Mouse (Mus musculus) CH12.LX (cell line): ENCODE results near the gene Cfap97d2. TPM values are rescaled to one million over a fixed set of nuclear protein-coding genes. Genes with fewer than 3 reads are reported as not detected.

Experiments used
- DNase-seq: peaks from one replicate; pipeline ENCODE4 v3.0.0-alpha.2; 2013; ENCODE audit errors: extremely low read depth
- H3K27ac ChIP-seq: 2 replicates; pipeline ENCODE4 v1.5.1; 2012; ENCODE audit warnings: low read depth, mild to moderate bottlenecking, control low read depth, moderate library complexity; ENCODE audit not compliant: insufficient read depth
- H3K27me3 ChIP-seq: replicated peaks from 2 replicates; pipeline ENCODE3; 2012; ENCODE audit warnings: inconsistent platforms
- H3K36me3 ChIP-seq, 2 experiments: replicated peaks in 1 of 2; 2 replicates each; pipeline versions ENCODE3 to v1.6.1; 2012; ENCODE audit warnings: inconsistent platforms in 1 of 2, low read length in 1 of 2, mild to moderate bottlenecking in 1 of 2, mixed read lengths in 1 of 2, moderate library complexity in 1 of 2; ENCODE audit not compliant: control insufficient read depth in 1 of 2, insufficient read depth in 1 of 2
- H3K4me1 ChIP-seq, 2 experiments: 2 replicates each; pipeline ENCODE4 v1.6.1; 2012; ENCODE audit warnings: inconsistent platforms in 1 of 2, moderate library complexity in 1 of 2; ENCODE audit not compliant: insufficient read depth in 2 of 2, control insufficient read depth in 1 of 2
- H3K4me2 ChIP-seq: 2 replicates; pipeline ENCODE4 v1.6.1; 2012; ENCODE audit warnings: low read depth, mild to moderate bottlenecking, control low read depth; ENCODE audit not compliant: poor library complexity, insufficient read depth, severe bottlenecking
- H3K4me3 ChIP-seq, 3 experiments: fragments of 150-350 bp in 1 of 3; sonication (generic) in 1 of 3; replicated peaks in 1 of 3; 2 replicates each; pipeline versions ENCODE3 to v1.5.1; 2011 to 2012; ENCODE audit warnings: low read depth in 2 of 3, low read length in 2 of 3, mild to moderate bottlenecking in 2 of 3, moderate library complexity in 2 of 3, control low read depth in 1 of 3, improper control_type of control experiment in 1 of 3, inconsistent platforms in 1 of 3, mixed read lengths in 1 of 3; ENCODE audit not compliant: poor library complexity in 1 of 3
- H3K79me2 ChIP-seq: replicated peaks from 2 replicates; pipeline ENCODE4 v1.6.1; 2012; ENCODE audit warnings: mild to moderate bottlenecking, moderate library complexity; ENCODE audit not compliant: control insufficient read depth, poor library complexity, insufficient read depth, severe bottlenecking; ENCODE audit errors: extremely low read depth
- H3K9ac ChIP-seq: 2 replicates; pipeline ENCODE4 v1.6.1; 2012; ENCODE audit warnings: low read depth, mild to moderate bottlenecking, control low read depth, moderate library complexity; ENCODE audit not compliant: insufficient read depth
- H3K9me3 ChIP-seq: replicated peaks from 2 replicates; pipeline ENCODE3; 2012; ENCODE audit warnings: low read length, inconsistent platforms, mixed read lengths
- BHLHE40 ChIP-seq: IDR thresholded peaks from 2 replicates; pipeline ENCODE4 v1.6.1; 2011; ENCODE audit warnings: mild to moderate bottlenecking, low read depth, low read length, improper control_type of control experiment
- CHD1 ChIP-seq: IDR thresholded peaks from 2 replicates; pipeline ENCODE4 v1.6.1; 2012; ENCODE audit warnings: low read depth, low read length, improper control_type of control experiment, inconsistent platforms
- CHD2 ChIP-seq: IDR thresholded peaks from 2 replicates; pipeline ENCODE4 v1.6.1; 2011; ENCODE audit warnings: low read length, improper control_type of control experiment
- CTCF ChIP-seq, 2 experiments: IDR thresholded peaks in 1 of 2; conservative IDR thresholded peaks in 1 of 2; 2 replicates each; pipeline ENCODE4 v1.5.1; 2011 to 2012; ENCODE audit warnings: low read depth in 2 of 2, low read length in 2 of 2, improper control_type of control experiment in 1 of 2, inconsistent platforms in 1 of 2, mild to moderate bottlenecking in 1 of 2, moderate library complexity in 1 of 2
- E2F4 ChIP-seq: IDR thresholded peaks from 2 replicates; pipeline ENCODE4 v1.6.1; 2011; ENCODE audit warnings: low read depth, low read length, improper control_type of control experiment; ENCODE audit not compliant: insufficient replicate concordance
- ELF1 ChIP-seq: IDR thresholded peaks from 2 replicates; pipeline ENCODE4 v1.6.1; 2014; ENCODE audit warnings: low read depth, mild to moderate bottlenecking, inconsistent platforms, low read length, improper control_type of control experiment
- EP300 ChIP-seq: IDR thresholded peaks from 2 replicates; pipeline ENCODE4 v1.6.1; 2011; ENCODE audit warnings: low read length, improper control_type of control experiment
- ETS1 ChIP-seq: conservative IDR thresholded peaks from 2 replicates; pipeline ENCODE4 v1.6.1; 2012; ENCODE audit warnings: low read depth, mild to moderate bottlenecking, inconsistent platforms, low read length, improper control_type of control experiment, moderate library complexity
- GABPA ChIP-seq: IDR thresholded peaks from 2 replicates; pipeline ENCODE4 v1.6.1; 2012; ENCODE audit warnings: low read depth, low read length, improper control_type of control experiment, inconsistent platforms; ENCODE audit not compliant: insufficient replicate concordance
- HCFC1 ChIP-seq: IDR thresholded peaks from 2 replicates; pipeline ENCODE4 v1.6.1; 2012; ENCODE audit warnings: low read depth, mild to moderate bottlenecking, inconsistent platforms, low read length, improper control_type of control experiment
- IRF4 ChIP-seq: IDR thresholded peaks from 2 replicates; pipeline ENCODE4 v1.6.1; 2014; ENCODE audit warnings: low read depth, mild to moderate bottlenecking, inconsistent platforms, low read length, improper control_type of control experiment
- JUN ChIP-seq: IDR thresholded peaks from 2 replicates; pipeline ENCODE4 v1.6.1; 2011; ENCODE audit warnings: low read depth, mild to moderate bottlenecking, low read length, improper control_type of control experiment, moderate library complexity; ENCODE audit not compliant: insufficient read depth
- JUND ChIP-seq: conservative IDR thresholded peaks from 2 replicates; pipeline ENCODE4 v1.6.1; 2011; ENCODE audit warnings: low read depth, low read length, improper control_type of control experiment
- KAT2A ChIP-seq: IDR thresholded peaks from 2 replicates; pipeline ENCODE4 v1.6.1; 2012; ENCODE audit warnings: low read length, improper control_type of control experiment, inconsistent platforms; ENCODE audit not compliant: insufficient replicate concordance
- MAFK ChIP-seq: IDR thresholded peaks from 2 replicates; pipeline ENCODE4 v1.6.1; 2011; ENCODE audit warnings: low read length, improper control_type of control experiment; ENCODE audit not compliant: insufficient replicate concordance
- MAX ChIP-seq: IDR thresholded peaks from 2 replicates; pipeline ENCODE4 v1.6.1; 2011; ENCODE audit warnings: low read length, improper control_type of control experiment
- MAZ ChIP-seq: IDR thresholded peaks from 2 replicates; pipeline ENCODE4 v1.6.1; 2012; ENCODE audit warnings: low read depth, mild to moderate bottlenecking, inconsistent platforms, low read length, improper control_type of control experiment, moderate library complexity
- MEF2A ChIP-seq: IDR thresholded peaks from 2 replicates; pipeline ENCODE4 v1.6.1; 2014; ENCODE audit warnings: low read depth, mild to moderate bottlenecking, inconsistent platforms, low read length, improper control_type of control experiment, borderline replicate concordance
- MXI1 ChIP-seq: IDR thresholded peaks from 2 replicates; pipeline ENCODE4 v1.6.1; 2011; ENCODE audit warnings: mild to moderate bottlenecking, low read depth, low read length, improper control_type of control experiment
- MYC ChIP-seq: IDR thresholded peaks from 2 replicates; pipeline ENCODE4 v1.6.1; 2011; ENCODE audit warnings: low read depth, mild to moderate bottlenecking, improper control_type of control experiment, low read length
- NELFE ChIP-seq: IDR thresholded peaks from 2 replicates; pipeline ENCODE4 v1.6.1; 2011; ENCODE audit warnings: low read depth, low read length, improper control_type of control experiment
- NRF1 ChIP-seq: IDR thresholded peaks from 2 replicates; pipeline ENCODE4 v1.6.1; 2014; ENCODE audit warnings: low read depth, mild to moderate bottlenecking, inconsistent platforms, low read length, improper control_type of control experiment, moderate library complexity
- PAX5 ChIP-seq: IDR thresholded peaks from 2 replicates; pipeline ENCODE4 v1.6.1; 2012; ENCODE audit warnings: low read length, inconsistent platforms, mixed read lengths
- POLR2AphosphoS2 ChIP-seq: IDR thresholded peaks from 2 replicates; pipeline ENCODE4 v1.6.1; 2011; ENCODE audit warnings: low read depth, low read length, improper control_type of control experiment
- RAD21 ChIP-seq: IDR thresholded peaks from 2 replicates; pipeline ENCODE4 v1.6.1; 2011; ENCODE audit warnings: low read depth, mild to moderate bottlenecking, low read length, improper control_type of control experiment, moderate library complexity
- RCOR1 ChIP-seq: conservative IDR thresholded peaks from 2 replicates; pipeline ENCODE4 v1.6.1; 2012; ENCODE audit warnings: low read depth, mild to moderate bottlenecking, inconsistent platforms, low read length, improper control_type of control experiment
- SIN3A ChIP-seq: IDR thresholded peaks from 2 replicates; pipeline ENCODE4 v1.6.1; 2012; ENCODE audit warnings: low read length, improper control_type of control experiment, inconsistent platforms
- SMC3 ChIP-seq: IDR thresholded peaks from 2 replicates; pipeline ENCODE4 v1.6.1; 2011; ENCODE audit warnings: low read depth, low read length, improper control_type of control experiment
- TBP ChIP-seq: conservative IDR thresholded peaks from 2 replicates; pipeline ENCODE4 v1.6.1; 2011; ENCODE audit warnings: low read depth, low read length, improper control_type of control experiment
- TCF12 ChIP-seq: IDR thresholded peaks from 2 replicates; pipeline ENCODE4 v1.6.1; 2014; ENCODE audit warnings: low read depth, mild to moderate bottlenecking, inconsistent platforms, low read length, improper control_type of control experiment
- UBTF ChIP-seq: IDR thresholded peaks from 2 replicates; pipeline ENCODE4 v1.6.1; 2012; ENCODE audit warnings: low read depth, mild to moderate bottlenecking, inconsistent platforms, low read length, improper control_type of control experiment, moderate library complexity
- USF1 ChIP-seq: IDR thresholded peaks from 2 replicates; pipeline ENCODE4 v1.6.1; 2014; ENCODE audit warnings: low read depth, mild to moderate bottlenecking, inconsistent platforms, low read length, improper control_type of control experiment
- USF2 ChIP-seq: conservative IDR thresholded peaks from 2 replicates; pipeline ENCODE4 v1.6.1; 2011; ENCODE audit warnings: low read depth, low read length, improper control_type of control experiment
- ZC3H11A ChIP-seq: IDR thresholded peaks from 2 replicates; pipeline ENCODE4 v1.6.1; 2012; ENCODE audit warnings: low read depth, mild to moderate bottlenecking, inconsistent platforms, low read length, improper control_type of control experiment
- ZKSCAN1 ChIP-seq: IDR thresholded peaks from 2 replicates; pipeline ENCODE4 v1.6.1; 2012; ENCODE audit warnings: low read depth, inconsistent platforms, low read length, improper control_type of control experiment, borderline replicate concordance
- ZMIZ1 ChIP-seq: IDR thresholded peaks from 2 replicates; pipeline ENCODE4 v1.6.1; 2012; ENCODE audit warnings: low read depth, mild to moderate bottlenecking, inconsistent platforms, low read length, improper control_type of control experiment
- ZNF384 ChIP-seq: IDR thresholded peaks from 2 replicates; pipeline ENCODE4 v1.6.1; 2012; ENCODE audit warnings: low read depth, low read length, improper control_type of control experiment, inconsistent platforms
- dilution Hi-C: fragments of 300-500 bp; cut with MboI; formaldehyde crosslinking; loops from 2 replicates; pipeline ENCODE4 v1.14.3; 2020; ENCODE audit warnings: low sequenced_read_pairs; ENCODE audit not compliant: extremely low pct_unique_long_range_greater_than_20kb, extremely low pct_ligation_motif_present
- in situ Hi-C: fragments of 300-500 bp; cut with MboI; formaldehyde crosslinking; loops from 3 replicates; pipeline ENCODE4 v1.14.3; 2019; ENCODE audit warnings: low sequenced_read_pairs, low pct_ligation_motif_present, low pct_unique_long_range_greater_than_20kb, mixed read lengths
- polyA plus RNA-seq: library from polyadenylated mRNA; unstranded; fragments of >175 nt; gene quantifications from 2 replicates; pipeline ENCODE4 v1.2.1, GENCODE M21; 2012; ENCODE audit warnings: low read depth; ENCODE audit not compliant: insufficient read length
- total RNA-seq, 2 experiments: library from RNA; depleted of rRNA; stranded (reverse); fragments of 300-350 nt in 1 of 2; fragments of >200 nt in 1 of 2; gene quantifications; 2 replicates each; pipeline ENCODE4 v1.2.3; 2012 to 2014

Cfap97d2 gene
- total and polyA plus RNA-seq, 3 experiments, result not detected

DNA sequence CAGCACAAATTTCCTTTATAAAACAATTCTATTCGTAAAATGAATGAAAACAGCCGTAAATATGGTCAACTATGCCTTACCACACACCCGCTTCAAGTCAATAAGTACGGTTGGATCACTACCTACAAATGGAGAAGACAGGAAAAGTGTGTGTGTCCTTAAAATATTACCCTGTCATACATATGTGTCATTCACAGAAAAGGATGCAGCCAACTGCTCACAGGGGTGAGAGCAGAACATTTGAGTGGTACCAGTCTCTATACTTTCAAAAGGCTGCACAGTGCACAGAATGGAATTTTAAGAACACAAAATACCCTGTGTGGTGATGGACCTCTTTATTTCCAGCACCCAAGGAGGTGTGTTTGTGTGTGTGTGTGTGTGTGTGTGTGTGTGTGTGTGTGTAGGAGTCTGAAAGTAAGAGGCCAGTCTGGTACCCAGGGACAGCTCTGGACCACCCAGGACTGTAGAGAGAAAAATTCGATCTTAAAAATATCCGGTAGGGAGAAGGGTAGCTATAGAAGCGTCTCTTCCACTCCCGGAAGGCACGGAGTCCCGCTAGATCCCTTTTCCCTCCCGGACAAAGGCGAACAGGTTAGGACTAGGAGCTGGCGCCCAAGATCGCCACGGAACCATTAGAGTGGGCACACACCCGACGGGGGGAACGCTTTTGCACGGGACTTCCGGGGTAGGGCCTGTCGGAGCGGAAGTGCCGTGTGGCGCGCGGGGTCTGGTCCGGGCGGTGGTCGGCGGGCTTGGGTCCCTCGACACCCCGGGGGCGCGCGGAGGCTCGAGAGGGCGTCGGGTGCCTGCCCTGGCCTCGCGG, 51.5 kb downstream of the Cfap97d2 start, which contains the start of gene Cdc16:
Cdc16 (plus strand) TSS at position 695 of the 823 bp plus-strand sequence.
- Histone ChIP-seq H3K4me3 (peak within 1 kb of the TSS; percentile 82 to 98 (median 97)), H3K9ac (peak within 1 kb of the TSS; percentile 98), H3K4me2 (peak within 1 kb of the TSS; percentile 64), H3K79me2 (peaks cover 26% of the 10 kb centered on the region), H3K27me3 (no peaks in the 10 kb centered on the region), H3K9me3 (no peaks in the 10 kb centered on the region), H3K27ac (peak within 1 kb of the TSS; percentile 9; the same call in 1 of the 2 replicates), H3K36me3 (peaks cover 11 to 25% of the 10 kb centered on the region in 2 experiments), H3K4me1 (peaks cover 0 to 29% of the 10 kb centered on the region in 2 experiments; a peak in 2 of 4 replicates)
- peak; percentile 84 for DNase-seq
- in situ Hi-C loops (no loop called here), dilution Hi-C loops (no loop called here)
- no peak for TF ChIP-seq USF1
- no peak for TF ChIP-seq JUND
- 0 out of 2 replicates have a peak, but pooled peaks have one; percentile 10 for TF ChIP-seq BHLHE40
- TF ChIP-seq HCFC1, result peak; percentile 92
- TF ChIP-seq ETS1, result no peak
- peak; percentile 35; the same call in 1 of the 2 replicates for TF ChIP-seq IRF4
- TF ChIP-seq MAZ, result peak; percentile 68; the same call in 1 of the 2 replicates
- no peak for TF ChIP-seq ZC3H11A
- no peak for TF ChIP-seq NRF1
- TF ChIP-seq MAX, result peak; percentile 48; the same call in 1 of the 2 replicates
- no peak for TF ChIP-seq USF2
- no peak for TF ChIP-seq RAD21
- no peak for TF ChIP-seq MAFK
- TF ChIP-seq PAX5, result no peak
- no peak for TF ChIP-seq ZNF384
- no peak for TF ChIP-seq POLR2AphosphoS2
- no peak for TF ChIP-seq CTCF (conservative IDR thresholded peaks at IDR 0.05 in 1 of 2, IDR thresholded peaks at IDR 0.05 in 1 of 2; ENCODE audit: low read depth in 2 of 2, low read length in 2 of 2)
- TF ChIP-seq MEF2A, result no peak; the same call in 1 of the 2 replicates
- no peak for TF ChIP-seq E2F4
- peak; percentile 54; the same call in 1 of the 2 replicates for TF ChIP-seq SIN3A
- 0 out of 2 replicates have a peak, but pooled peaks have one; percentile 4 for TF ChIP-seq SMC3
- no peak; the same call in 1 of the 2 replicates for TF ChIP-seq GABPA
- no peak for TF ChIP-seq RCOR1
- 0 out of 2 replicates have a peak, but pooled peaks have one; percentile 48 for TF ChIP-seq UBTF
- TF ChIP-seq JUN, result no peak
- TF ChIP-seq NELFE, result peak; percentile 78; the same call in 1 of the 2 replicates
- TF ChIP-seq ZMIZ1, result peak; percentile 49; the same call in 1 of the 2 replicates
- TF ChIP-seq MYC, result 0 out of 2 replicates have a peak, but pooled peaks have one; percentile 21
- TF ChIP-seq ELF1, result peak; percentile 83
- TF ChIP-seq KAT2A, result peak; percentile 83; the same call in 1 of the 2 replicates
- no peak for TF ChIP-seq EP300
- no peak for TF ChIP-seq CHD1
- no peak; the same call in 1 of the 2 replicates for TF ChIP-seq CHD2
- TF ChIP-seq TCF12, result peak; percentile 93
- TF ChIP-seq TBP, result peak; percentile 58; the same call in 1 of the 2 replicates
- TF ChIP-seq MXI1, result 0 out of 2 replicates have a peak, but pooled peaks have one; percentile 65
- no peak for TF ChIP-seq ZKSCAN1
